Mouse (Mus musculus) CH12.LX (cell line): ENCODE data around the gene Nudt16l1. TPM values are rescaled to one million over a fixed set of nuclear protein-coding genes. Genes with fewer than 3 reads are reported as not detected.

ENCODE experiments used
- DNase-seq: peaks from one replicate; pipeline ENCODE4 v3.0.0-alpha.2; 2013; ENCODE audit errors: extremely low read depth
- H3K27ac ChIP-seq: 2 replicates; pipeline ENCODE4 v1.5.1; 2012; ENCODE audit warnings: low read depth, mild to moderate bottlenecking, control low read depth, moderate library complexity; ENCODE audit not compliant: insufficient read depth
- H3K27me3 ChIP-seq: replicated peaks from 2 replicates; pipeline ENCODE3; 2012; ENCODE audit warnings: inconsistent platforms
- H3K36me3 ChIP-seq, 2 experiments: replicated peaks in 1 of 2; 2 replicates each; pipeline versions ENCODE3 to v1.6.1; 2012; ENCODE audit warnings: inconsistent platforms in 1 of 2, low read length in 1 of 2, mild to moderate bottlenecking in 1 of 2, mixed read lengths in 1 of 2, moderate library complexity in 1 of 2; ENCODE audit not compliant: control insufficient read depth in 1 of 2, insufficient read depth in 1 of 2
- H3K4me1 ChIP-seq, 2 experiments: 2 replicates each; pipeline ENCODE4 v1.6.1; 2012; ENCODE audit warnings: inconsistent platforms in 1 of 2, moderate library complexity in 1 of 2; ENCODE audit not compliant: insufficient read depth in 2 of 2, control insufficient read depth in 1 of 2
- H3K4me2 ChIP-seq: 2 replicates; pipeline ENCODE4 v1.6.1; 2012; ENCODE audit warnings: low read depth, mild to moderate bottlenecking, control low read depth; ENCODE audit not compliant: poor library complexity, insufficient read depth, severe bottlenecking
- H3K4me3 ChIP-seq, 3 experiments: fragments of 150-350 bp in 1 of 3; sonication (generic) in 1 of 3; replicated peaks in 1 of 3; 2 replicates each; pipeline versions ENCODE3 to v1.5.1; 2011 to 2012; ENCODE audit warnings: low read depth in 2 of 3, low read length in 2 of 3, mild to moderate bottlenecking in 2 of 3, moderate library complexity in 2 of 3, control low read depth in 1 of 3, improper control_type of control experiment in 1 of 3, inconsistent platforms in 1 of 3, mixed read lengths in 1 of 3; ENCODE audit not compliant: poor library complexity in 1 of 3
- H3K79me2 ChIP-seq: replicated peaks from 2 replicates; pipeline ENCODE4 v1.6.1; 2012; ENCODE audit warnings: mild to moderate bottlenecking, moderate library complexity; ENCODE audit not compliant: control insufficient read depth, poor library complexity, insufficient read depth, severe bottlenecking; ENCODE audit errors: extremely low read depth
- H3K9ac ChIP-seq: 2 replicates; pipeline ENCODE4 v1.6.1; 2012; ENCODE audit warnings: low read depth, mild to moderate bottlenecking, control low read depth, moderate library complexity; ENCODE audit not compliant: insufficient read depth
- H3K9me3 ChIP-seq: replicated peaks from 2 replicates; pipeline ENCODE3; 2012; ENCODE audit warnings: low read length, inconsistent platforms, mixed read lengths
- BHLHE40 ChIP-seq: IDR thresholded peaks from 2 replicates; pipeline ENCODE4 v1.6.1; 2011; ENCODE audit warnings: mild to moderate bottlenecking, low read depth, low read length, improper control_type of control experiment
- CHD1 ChIP-seq: IDR thresholded peaks from 2 replicates; pipeline ENCODE4 v1.6.1; 2012; ENCODE audit warnings: low read depth, low read length, improper control_type of control experiment, inconsistent platforms
- CHD2 ChIP-seq: IDR thresholded peaks from 2 replicates; pipeline ENCODE4 v1.6.1; 2011; ENCODE audit warnings: low read length, improper control_type of control experiment
- CTCF ChIP-seq, 2 experiments: IDR thresholded peaks in 1 of 2; conservative IDR thresholded peaks in 1 of 2; 2 replicates each; pipeline ENCODE4 v1.5.1; 2011 to 2012; ENCODE audit warnings: low read depth in 2 of 2, low read length in 2 of 2, improper control_type of control experiment in 1 of 2, inconsistent platforms in 1 of 2, mild to moderate bottlenecking in 1 of 2, moderate library complexity in 1 of 2
- E2F4 ChIP-seq: IDR thresholded peaks from 2 replicates; pipeline ENCODE4 v1.6.1; 2011; ENCODE audit warnings: low read depth, low read length, improper control_type of control experiment; ENCODE audit not compliant: insufficient replicate concordance
- ELF1 ChIP-seq: IDR thresholded peaks from 2 replicates; pipeline ENCODE4 v1.6.1; 2014; ENCODE audit warnings: low read depth, mild to moderate bottlenecking, inconsistent platforms, low read length, improper control_type of control experiment
- EP300 ChIP-seq: IDR thresholded peaks from 2 replicates; pipeline ENCODE4 v1.6.1; 2011; ENCODE audit warnings: low read length, improper control_type of control experiment
- ETS1 ChIP-seq: conservative IDR thresholded peaks from 2 replicates; pipeline ENCODE4 v1.6.1; 2012; ENCODE audit warnings: low read depth, mild to moderate bottlenecking, inconsistent platforms, low read length, improper control_type of control experiment, moderate library complexity
- GABPA ChIP-seq: IDR thresholded peaks from 2 replicates; pipeline ENCODE4 v1.6.1; 2012; ENCODE audit warnings: low read depth, low read length, improper control_type of control experiment, inconsistent platforms; ENCODE audit not compliant: insufficient replicate concordance
- HCFC1 ChIP-seq: IDR thresholded peaks from 2 replicates; pipeline ENCODE4 v1.6.1; 2012; ENCODE audit warnings: low read depth, mild to moderate bottlenecking, inconsistent platforms, low read length, improper control_type of control experiment
- IRF4 ChIP-seq: IDR thresholded peaks from 2 replicates; pipeline ENCODE4 v1.6.1; 2014; ENCODE audit warnings: low read depth, mild to moderate bottlenecking, inconsistent platforms, low read length, improper control_type of control experiment
- JUN ChIP-seq: IDR thresholded peaks from 2 replicates; pipeline ENCODE4 v1.6.1; 2011; ENCODE audit warnings: low read depth, mild to moderate bottlenecking, low read length, improper control_type of control experiment, moderate library complexity; ENCODE audit not compliant: insufficient read depth
- JUND ChIP-seq: conservative IDR thresholded peaks from 2 replicates; pipeline ENCODE4 v1.6.1; 2011; ENCODE audit warnings: low read depth, low read length, improper control_type of control experiment
- KAT2A ChIP-seq: IDR thresholded peaks from 2 replicates; pipeline ENCODE4 v1.6.1; 2012; ENCODE audit warnings: low read length, improper control_type of control experiment, inconsistent platforms; ENCODE audit not compliant: insufficient replicate concordance
- MAFK ChIP-seq: IDR thresholded peaks from 2 replicates; pipeline ENCODE4 v1.6.1; 2011; ENCODE audit warnings: low read length, improper control_type of control experiment; ENCODE audit not compliant: insufficient replicate concordance
- MAX ChIP-seq: IDR thresholded peaks from 2 replicates; pipeline ENCODE4 v1.6.1; 2011; ENCODE audit warnings: low read length, improper control_type of control experiment
- MAZ ChIP-seq: IDR thresholded peaks from 2 replicates; pipeline ENCODE4 v1.6.1; 2012; ENCODE audit warnings: low read depth, mild to moderate bottlenecking, inconsistent platforms, low read length, improper control_type of control experiment, moderate library complexity
- MEF2A ChIP-seq: IDR thresholded peaks from 2 replicates; pipeline ENCODE4 v1.6.1; 2014; ENCODE audit warnings: low read depth, mild to moderate bottlenecking, inconsistent platforms, low read length, improper control_type of control experiment, borderline replicate concordance
- MXI1 ChIP-seq: IDR thresholded peaks from 2 replicates; pipeline ENCODE4 v1.6.1; 2011; ENCODE audit warnings: mild to moderate bottlenecking, low read depth, low read length, improper control_type of control experiment
- MYC ChIP-seq: IDR thresholded peaks from 2 replicates; pipeline ENCODE4 v1.6.1; 2011; ENCODE audit warnings: low read depth, mild to moderate bottlenecking, improper control_type of control experiment, low read length
- NELFE ChIP-seq: IDR thresholded peaks from 2 replicates; pipeline ENCODE4 v1.6.1; 2011; ENCODE audit warnings: low read depth, low read length, improper control_type of control experiment
- NRF1 ChIP-seq: IDR thresholded peaks from 2 replicates; pipeline ENCODE4 v1.6.1; 2014; ENCODE audit warnings: low read depth, mild to moderate bottlenecking, inconsistent platforms, low read length, improper control_type of control experiment, moderate library complexity
- PAX5 ChIP-seq: IDR thresholded peaks from 2 replicates; pipeline ENCODE4 v1.6.1; 2012; ENCODE audit warnings: low read length, inconsistent platforms, mixed read lengths
- POLR2A ChIP-seq: IDR thresholded peaks from 2 replicates; pipeline ENCODE4 v1.6.1; 2011; ENCODE audit warnings: low read depth, mild to moderate bottlenecking, improper control_type of control experiment, low read length
- POLR2AphosphoS2 ChIP-seq: IDR thresholded peaks from 2 replicates; pipeline ENCODE4 v1.6.1; 2011; ENCODE audit warnings: low read depth, low read length, improper control_type of control experiment
- RAD21 ChIP-seq: IDR thresholded peaks from 2 replicates; pipeline ENCODE4 v1.6.1; 2011; ENCODE audit warnings: low read depth, mild to moderate bottlenecking, low read length, improper control_type of control experiment, moderate library complexity
- RCOR1 ChIP-seq: conservative IDR thresholded peaks from 2 replicates; pipeline ENCODE4 v1.6.1; 2012; ENCODE audit warnings: low read depth, mild to moderate bottlenecking, inconsistent platforms, low read length, improper control_type of control experiment
- SIN3A ChIP-seq: IDR thresholded peaks from 2 replicates; pipeline ENCODE4 v1.6.1; 2012; ENCODE audit warnings: low read length, improper control_type of control experiment, inconsistent platforms
- SMC3 ChIP-seq: IDR thresholded peaks from 2 replicates; pipeline ENCODE4 v1.6.1; 2011; ENCODE audit warnings: low read depth, low read length, improper control_type of control experiment
- TBP ChIP-seq: conservative IDR thresholded peaks from 2 replicates; pipeline ENCODE4 v1.6.1; 2011; ENCODE audit warnings: low read depth, low read length, improper control_type of control experiment
- TCF12 ChIP-seq: IDR thresholded peaks from 2 replicates; pipeline ENCODE4 v1.6.1; 2014; ENCODE audit warnings: low read depth, mild to moderate bottlenecking, inconsistent platforms, low read length, improper control_type of control experiment
- UBTF ChIP-seq: IDR thresholded peaks from 2 replicates; pipeline ENCODE4 v1.6.1; 2012; ENCODE audit warnings: low read depth, mild to moderate bottlenecking, inconsistent platforms, low read length, improper control_type of control experiment, moderate library complexity
- USF1 ChIP-seq: IDR thresholded peaks from 2 replicates; pipeline ENCODE4 v1.6.1; 2014; ENCODE audit warnings: low read depth, mild to moderate bottlenecking, inconsistent platforms, low read length, improper control_type of control experiment
- USF2 ChIP-seq: conservative IDR thresholded peaks from 2 replicates; pipeline ENCODE4 v1.6.1; 2011; ENCODE audit warnings: low read depth, low read length, improper control_type of control experiment
- ZC3H11A ChIP-seq: IDR thresholded peaks from 2 replicates; pipeline ENCODE4 v1.6.1; 2012; ENCODE audit warnings: low read depth, mild to moderate bottlenecking, inconsistent platforms, low read length, improper control_type of control experiment
- ZKSCAN1 ChIP-seq: IDR thresholded peaks from 2 replicates; pipeline ENCODE4 v1.6.1; 2012; ENCODE audit warnings: low read depth, inconsistent platforms, low read length, improper control_type of control experiment, borderline replicate concordance
- ZMIZ1 ChIP-seq: IDR thresholded peaks from 2 replicates; pipeline ENCODE4 v1.6.1; 2012; ENCODE audit warnings: low read depth, mild to moderate bottlenecking, inconsistent platforms, low read length, improper control_type of control experiment
- ZNF384 ChIP-seq: IDR thresholded peaks from 2 replicates; pipeline ENCODE4 v1.6.1; 2012; ENCODE audit warnings: low read depth, low read length, improper control_type of control experiment, inconsistent platforms
- dilution Hi-C: fragments of 300-500 bp; cut with MboI; formaldehyde crosslinking; loops from 2 replicates; pipeline ENCODE4 v1.14.3; 2020; ENCODE audit warnings: low sequenced_read_pairs; ENCODE audit not compliant: extremely low pct_unique_long_range_greater_than_20kb, extremely low pct_ligation_motif_present
- in situ Hi-C: fragments of 300-500 bp; cut with MboI; formaldehyde crosslinking; loops from 3 replicates; pipeline ENCODE4 v1.14.3; 2019; ENCODE audit warnings: low sequenced_read_pairs, low pct_ligation_motif_present, low pct_unique_long_range_greater_than_20kb, mixed read lengths
- polyA plus RNA-seq: library from polyadenylated mRNA; unstranded; fragments of >175 nt; gene quantifications from 2 replicates; pipeline ENCODE4 v1.2.1, GENCODE M21; 2012; ENCODE audit warnings: low read depth; ENCODE audit not compliant: insufficient read length
- total RNA-seq, 2 experiments: library from RNA; depleted of rRNA; stranded (reverse); fragments of 300-350 nt in 1 of 2; fragments of >200 nt in 1 of 2; gene quantifications; 2 replicates each; pipeline ENCODE4 v1.2.3; 2012 to 2014

Gene Nudt16l1
- total and polyA plus RNA-seq, 3 experiments, result 36.3 to 101 (median 65.7) TPM

- H3K9ac ChIP-seq, result peak overlapping the region; percentile 54; the same call in 1 of the 2 replicates
- in situ Hi-C loops (no loop called here), dilution Hi-C loops (no loop called here)
- H3K9me3 ChIP-seq, result no peaks in the 10 kb centered on the region
- peak overlapping the region; percentile 62 for H3K4me2 ChIP-seq
- TF ChIP-seq SIN3A, result peak; percentile 90
- peak; percentile 38 for TF ChIP-seq NRF1
- peak; percentile 74; the same call in 1 of the 2 replicates for TF ChIP-seq MEF2A
- peak; percentile 46; the same call in 1 of the 2 replicates for TF ChIP-seq ZMIZ1
- TF ChIP-seq CHD2, result peak; percentile 89; the same call in 1 of the 2 replicates
- no peak for TF ChIP-seq E2F4
- TF ChIP-seq IRF4, result peak; percentile 98
- peak; percentile 53; the same call in 1 of the 2 replicates for TF ChIP-seq ETS1
- TF ChIP-seq ZNF384, result peak; percentile 14; the same call in 1 of the 2 replicates
- TF ChIP-seq GABPA, result no peak
- peak; percentile 94 for TF ChIP-seq POLR2A
- TF ChIP-seq USF1, result no peak
- TF ChIP-seq EP300, result peak; percentile 89
- no peak for TF ChIP-seq ZKSCAN1
- TF ChIP-seq USF2, result no peak
- TF ChIP-seq MAX, result no peak; the same call in none of the 2 replicates
- TF ChIP-seq CHD1, result no peak
- no peak for TF ChIP-seq CTCF (conservative IDR thresholded peaks at IDR 0.05 in 1 of 2, IDR thresholded peaks at IDR 0.05 in 1 of 2; ENCODE audit: low read depth in 2 of 2, low read length in 2 of 2)
- TF ChIP-seq BHLHE40, result peak; percentile 64
- TF ChIP-seq TBP, result peak; percentile 83
- TF ChIP-seq NELFE, result peak; percentile 78
- TF ChIP-seq PAX5, result no peak
- TF ChIP-seq TCF12, result peak; percentile 86
- peak; percentile 71; the same call in 1 of the 2 replicates for TF ChIP-seq RCOR1
- TF ChIP-seq JUN, result no peak
- no peak for TF ChIP-seq MAFK
- TF ChIP-seq RAD21, result no peak
- TF ChIP-seq MXI1, result peak; percentile 53; the same call in 1 of the 2 replicates
- 0 out of 2 replicates have a peak, but pooled peaks have one; percentile 35 for TF ChIP-seq MYC
- peak; percentile 100 for TF ChIP-seq MAZ
- TF ChIP-seq KAT2A, result no peak
- TF ChIP-seq HCFC1, result peak; percentile 67
- no peak for TF ChIP-seq SMC3
- TF ChIP-seq UBTF, result no peak
- TF ChIP-seq JUND, result peak; percentile 55
- no peak for TF ChIP-seq ZC3H11A
- TF ChIP-seq POLR2AphosphoS2, result peak; percentile 85; the same call in 1 of the 2 replicates
- TF ChIP-seq ELF1, result peak; percentile 82
- H3K79me2 ChIP-seq, result no peaks in the 10 kb centered on the region
- H3K27me3 ChIP-seq, result no peaks in the 10 kb centered on the region
- H3K27ac ChIP-seq, result peak overlapping the region; percentile 68; the same call in 1 of the 2 replicates
- H3K4me3 ChIP-seq, result peak overlapping the region in 2 of 3 experiments; percentile 17 to 30
- peaks cover 33 to 58% of the 10 kb centered on the region in 2 experiments for H3K4me1 ChIP-seq
- peak; percentile 95 for DNase-seq
- peaks cover 5 to 7% of the 10 kb centered on the region in 2 experiments for H3K36me3 ChIP-seq
These were observed 30.6 kb upstream of the Nudt16l1 start for GRCm38 (mm10) chr16:4907972-4908371.
